Mouse (Mus musculus) layer of hippocampus, adult 11-12 months (tissue): ENCODE data around the gene Aqp2.

Source experiments
- DNase-seq: peaks from one replicate; pipeline ENCODE4 v3.0.0; 2022; ENCODE audit warnings: low spot score

The Aqp2 gene

GRCm38 (mm10) chr15:99578802-99579485 is at the start of gene Aqp2:
Gene Aqp2, plus strand, starts transcription at chr15:99579055.
- DNase-seq: no peak

- DNase-seq: no peak
Measured at GRCm38 (mm10) chr15:99531146-99531545, 47.7 kb upstream of the Aqp2 start.

- no peak for DNase-seq
Measured at GRCm38 (mm10) chr15:99532023-99532422, 46.8 kb upstream of the Aqp2 start.

- no peak for DNase-seq
Measured at GRCm38 (mm10) chr15:99536889-99537862, 41.7 kb upstream of the Aqp2 start.

- DNase-seq: no peak
Measured at GRCm38 (mm10) chr15:99539891-99540290, 39.0 kb upstream of the Aqp2 start.

GRCm38 (mm10) chr15:99544047-99544446 is 34.8 kb upstream of the Aqp2 start:
- no peak for DNase-seq

GRCm38 (mm10) chr15:99546596-99546995 is 32.3 kb upstream of the Aqp2 start:
- DNase-seq: no peak

GRCm38 (mm10) chr15:99547732-99548131 is 31.1 kb upstream of the Aqp2 start:
- DNase-seq: no peak

- DNase-seq: no peak
Measured at GRCm38 (mm10) chr15:99549901-99550300, 29.0 kb upstream of the Aqp2 start.

- no peak for DNase-seq
Measured at GRCm38 (mm10) chr15:99553767-99554166, 25.1 kb upstream of the Aqp2 start.

- no peak for DNase-seq
Measured at GRCm38 (mm10) chr15:99558947-99559346, 19.9 kb upstream of the Aqp2 start.

- DNase-seq: no peak
Measured at GRCm38 (mm10) chr15:99560246-99560645, 18.6 kb upstream of the Aqp2 start.

- no peak for DNase-seq
Measured at GRCm38 (mm10) chr15:99567371-99567770, 11.5 kb upstream of the Aqp2 start.

- no peak for DNase-seq
Measured at GRCm38 (mm10) chr15:99568682-99569081, 10.2 kb upstream of the Aqp2 start.

- no peak for DNase-seq
Measured at GRCm38 (mm10) chr15:99569123-99569522, 9.7 kb upstream of the Aqp2 start.

GRCm38 (mm10) chr15:99583463-99584344 is 4.8 kb downstream of the Aqp2 start:
- DNase-seq: no peak

GRCm38 (mm10) chr15:99584407-99585202 is 5.8 kb downstream of the Aqp2 start:
- DNase-seq: no peak

GRCm38 (mm10) chr15:99585741-99586140 is 6.9 kb downstream of the Aqp2 start:
- DNase-seq: no peak

GRCm38 (mm10) chr15:99586525-99586924 is 7.7 kb downstream of the Aqp2 start:
- no peak for DNase-seq

- no peak for DNase-seq
Measured at GRCm38 (mm10) chr15:99589237-99589636, 10.4 kb downstream of the Aqp2 start.

GRCm38 (mm10) chr15:99589704-99590103 is 10.8 kb downstream of the Aqp2 start:
- DNase-seq: no peak
